Mouse (Mus musculus) regulatory T cell (primary cell): ENCODE measurements around the gene Atl2.

Experiments
- in situ Hi-C: fragments of 300-600 bp; cut with MboI, MseI; formaldehyde crosslinking; loops from one replicate; pipeline ENCODE4 v1.15.1; 2025; ENCODE audit warnings: high pct_unique_total_duplicates

The Atl2 gene

DNA sequence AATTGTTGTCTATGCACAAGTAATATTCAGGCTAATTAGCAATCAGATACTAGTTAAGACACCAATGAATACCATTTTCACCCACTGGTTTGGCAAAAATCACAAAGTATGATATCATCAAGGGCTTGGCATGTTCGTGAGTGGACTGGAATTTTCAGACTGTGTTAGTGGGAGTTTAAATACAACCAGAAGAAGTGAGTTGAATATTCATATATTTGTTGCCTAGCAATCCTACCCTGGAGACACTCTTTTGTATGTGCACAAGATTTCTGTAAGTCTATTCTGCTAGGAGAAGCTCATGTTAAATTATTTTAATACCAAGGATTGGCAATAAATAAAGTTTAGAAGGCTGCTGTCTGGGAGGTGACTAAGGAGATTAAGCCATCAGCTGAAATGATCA, 71.5 kb downstream of the Atl2 start:
- in situ Hi-C loops, result no loop called here

DNA sequence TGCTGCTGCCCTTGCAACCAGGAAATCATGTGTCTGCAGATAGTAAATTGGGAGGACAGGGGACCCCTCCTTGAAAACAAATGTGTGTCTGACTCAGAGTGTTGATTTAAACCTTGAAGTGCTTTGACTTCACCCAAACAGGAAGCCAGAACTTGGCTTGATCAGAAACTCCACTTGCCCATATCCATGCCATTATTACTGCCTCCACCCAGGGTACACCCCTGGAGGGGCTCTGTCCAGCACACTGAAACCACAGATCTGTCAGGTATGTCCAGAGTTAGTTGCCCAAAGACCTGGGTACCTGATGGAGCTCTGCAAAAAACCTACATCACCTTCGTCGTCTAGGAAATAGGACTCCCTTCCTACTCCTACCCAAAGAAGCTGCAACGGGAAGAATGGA, 77.0 kb downstream of the Atl2 start:
- in situ Hi-C loops, result no loop called here

DNA sequence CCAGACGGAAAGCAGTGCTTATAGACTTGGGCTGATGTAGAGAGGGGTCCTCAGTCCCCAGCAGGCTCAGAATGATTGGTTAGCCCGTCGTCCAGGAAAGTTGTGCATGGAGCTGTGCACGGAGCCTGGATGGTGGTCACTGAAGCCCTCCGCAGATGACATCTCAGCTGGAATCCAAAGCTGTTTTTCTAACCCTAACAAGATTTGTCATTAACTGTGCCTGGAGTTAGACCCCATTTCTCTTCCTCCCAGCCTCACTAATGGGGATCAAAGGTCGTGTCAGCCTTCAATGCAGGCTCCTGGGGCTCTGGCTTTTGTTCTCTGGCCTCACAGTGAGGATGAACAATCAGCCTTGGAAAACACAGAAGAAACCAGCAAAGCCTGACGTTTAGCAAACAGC, 77.9 kb downstream of the Atl2 start:
- in situ Hi-C loops, result no loop called here

DNA sequence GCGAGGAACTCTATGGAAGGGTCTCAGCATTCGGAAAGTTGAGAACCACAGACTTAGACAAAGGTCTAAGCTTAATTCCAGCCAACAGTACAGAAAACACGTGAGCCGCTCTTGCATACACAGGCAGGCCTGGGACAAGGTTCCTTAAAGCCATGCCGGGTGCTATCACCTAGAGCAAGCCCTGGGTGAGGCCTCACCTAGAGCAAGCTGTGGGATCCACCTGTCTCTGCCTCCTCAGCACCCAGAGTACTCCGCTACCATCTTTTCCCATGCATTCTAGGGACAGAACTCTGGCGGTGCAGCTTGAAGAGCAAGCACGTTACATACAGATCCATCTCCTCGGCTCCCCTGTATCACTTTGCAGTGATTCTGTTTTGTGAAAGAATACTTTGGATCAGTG, 78.4 kb downstream of the Atl2 start:
- in situ Hi-C loops, result no loop called here

DNA sequence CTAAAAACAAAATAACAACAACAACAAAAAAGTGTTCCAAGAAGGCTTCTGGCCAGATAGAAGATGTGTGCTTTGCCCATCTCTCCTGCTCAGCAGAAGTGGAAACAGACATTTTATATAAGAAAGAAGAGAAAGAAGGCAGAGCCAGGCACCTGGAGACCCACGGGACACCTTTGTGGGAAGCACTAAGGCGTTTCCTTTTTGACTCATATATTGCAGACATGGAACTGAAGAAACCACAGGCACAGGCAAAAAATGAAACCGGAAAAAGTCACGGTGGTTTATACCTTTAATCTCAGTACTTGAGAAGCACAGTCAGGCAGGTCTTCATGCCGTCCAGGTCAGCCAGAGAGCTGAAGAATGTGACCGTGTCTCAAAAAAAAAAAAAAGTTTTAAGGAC, 79.0 kb downstream of the Atl2 start:
- in situ Hi-C loops, result no loop called here

DNA sequence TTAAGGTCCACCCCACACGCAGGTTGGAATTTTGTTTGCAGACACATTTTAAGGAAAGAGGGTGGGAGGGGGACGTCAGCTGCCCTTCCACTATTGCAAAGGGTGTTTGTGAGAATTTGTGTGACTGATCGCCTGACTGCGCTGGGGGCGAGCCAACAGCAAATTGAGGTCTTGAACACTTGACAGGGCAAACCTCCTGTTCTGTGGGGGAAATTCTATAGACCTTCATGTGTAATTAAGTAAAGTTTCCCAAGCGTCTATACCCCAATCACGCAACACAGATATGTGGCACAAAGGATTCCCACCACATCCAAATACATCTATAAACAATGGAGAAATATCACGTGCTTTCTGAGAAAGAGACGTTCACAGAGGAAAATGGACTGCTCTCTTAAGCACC, 85.5 kb downstream of the Atl2 start:
- in situ Hi-C loops, result no loop called here

DNA sequence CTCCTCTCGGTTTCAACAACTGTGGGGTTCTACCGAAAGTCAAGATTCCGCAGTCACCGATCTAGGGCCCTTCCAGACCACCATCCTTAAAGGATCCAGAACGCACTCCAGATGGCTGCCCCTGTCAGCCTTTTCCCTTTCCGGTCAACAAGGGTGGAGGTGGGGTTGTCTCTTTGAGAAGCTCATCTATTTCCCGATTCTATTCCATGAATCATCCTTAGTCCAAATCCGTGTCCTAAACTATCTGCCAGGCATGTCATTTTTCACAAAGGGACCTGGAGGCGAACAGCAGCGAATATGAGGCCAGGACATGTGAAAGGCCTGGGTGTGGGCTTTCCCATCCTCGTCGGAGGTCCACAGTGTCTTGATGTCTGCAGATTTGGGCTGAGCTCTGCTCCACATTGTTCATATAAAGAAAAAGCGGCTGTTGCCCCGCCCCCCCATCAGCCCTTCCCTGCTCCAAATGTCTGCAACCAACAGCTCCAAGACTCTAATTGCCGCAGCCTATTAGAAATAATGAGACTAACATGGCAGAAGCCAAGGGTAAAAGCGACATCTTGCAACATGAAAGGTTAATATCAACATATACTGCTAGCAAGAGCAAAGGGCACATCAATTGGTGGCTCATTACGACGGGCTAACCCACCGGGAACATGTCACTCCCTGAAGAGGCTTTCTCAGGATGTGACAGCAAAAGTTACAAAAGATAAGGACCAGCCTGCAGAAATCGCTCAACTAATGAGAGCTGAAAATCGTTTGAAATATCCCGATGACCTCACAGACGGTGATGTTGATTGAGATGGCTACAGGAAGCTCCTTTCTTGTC, 86.2 kb downstream of the Atl2 start:
- in situ Hi-C loops, result no loop called here

DNA sequence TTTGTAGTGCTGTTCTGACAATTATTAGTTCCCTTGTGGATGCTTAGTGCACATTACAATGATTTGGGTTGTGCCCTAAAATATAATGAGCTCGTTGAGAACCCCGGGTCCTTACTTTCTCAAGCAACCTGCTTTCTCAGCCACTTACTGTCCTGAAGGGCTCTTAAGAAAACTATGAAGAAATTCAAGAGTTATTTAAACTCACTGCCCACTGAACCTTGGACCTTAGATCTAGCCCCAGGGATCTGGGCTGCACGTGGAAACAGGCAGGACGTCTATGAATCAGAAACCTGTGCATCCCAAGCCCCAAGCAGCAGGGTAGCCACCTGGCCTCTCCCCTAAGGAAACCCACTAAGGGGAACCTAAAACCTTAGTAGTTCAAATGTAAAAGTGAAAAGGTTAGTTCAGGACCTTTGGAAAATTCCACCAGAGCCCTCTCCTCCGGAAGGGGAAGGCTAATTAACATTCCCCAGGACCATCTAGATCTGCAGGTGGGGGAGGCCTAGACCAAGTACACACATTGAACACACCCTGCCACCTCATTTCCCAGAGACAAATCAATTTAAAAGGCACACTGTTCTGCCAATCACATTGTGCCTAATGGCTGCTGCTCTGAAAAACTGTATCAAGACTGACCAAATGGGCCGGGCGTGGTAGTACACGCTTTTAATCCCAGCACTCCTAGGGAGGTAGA, 88.5 kb downstream of the Atl2 start:
- in situ Hi-C loops, result no loop called here

DNA sequence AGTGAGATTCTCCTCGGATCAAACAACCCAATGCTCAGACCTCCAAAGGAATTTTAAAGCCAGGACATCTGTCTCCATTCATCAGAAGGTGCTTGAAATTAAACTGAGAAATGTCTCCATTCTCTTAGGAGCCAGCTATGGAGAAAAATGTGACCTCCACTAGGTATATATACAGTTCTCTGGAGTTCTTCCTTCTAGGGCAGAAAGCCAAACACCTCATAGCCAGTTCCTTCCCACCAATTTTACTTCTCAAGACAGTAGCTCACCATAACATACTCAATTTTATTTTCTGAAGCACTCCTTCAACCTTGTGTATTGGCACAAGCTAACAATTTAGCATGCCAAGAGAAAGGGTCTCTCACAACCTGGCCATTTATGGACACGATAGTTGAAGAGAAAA, 91.2 kb downstream of the Atl2 start:
- in situ Hi-C loops, result no loop called here

DNA sequence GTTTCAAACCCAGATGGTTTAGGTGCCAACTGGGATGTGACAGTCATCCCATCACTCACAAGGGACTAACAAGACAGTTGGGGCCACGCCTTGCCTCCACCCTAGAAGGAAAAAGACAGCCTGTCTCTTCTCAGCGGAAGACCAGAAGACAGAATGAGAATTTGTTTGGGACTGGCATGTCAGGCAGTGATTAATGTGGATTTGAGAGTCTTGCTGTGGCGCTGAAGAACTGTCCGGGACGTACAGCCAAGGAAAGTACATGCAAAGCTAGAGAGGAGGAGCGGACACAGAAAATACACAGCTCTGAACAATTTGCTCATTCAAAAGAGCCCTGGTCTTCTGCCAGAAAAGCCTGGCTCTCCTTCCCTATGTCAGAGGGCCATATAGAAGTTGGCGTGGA, 93.9 kb downstream of the Atl2 start:
- in situ Hi-C loops, result no loop called here

DNA sequence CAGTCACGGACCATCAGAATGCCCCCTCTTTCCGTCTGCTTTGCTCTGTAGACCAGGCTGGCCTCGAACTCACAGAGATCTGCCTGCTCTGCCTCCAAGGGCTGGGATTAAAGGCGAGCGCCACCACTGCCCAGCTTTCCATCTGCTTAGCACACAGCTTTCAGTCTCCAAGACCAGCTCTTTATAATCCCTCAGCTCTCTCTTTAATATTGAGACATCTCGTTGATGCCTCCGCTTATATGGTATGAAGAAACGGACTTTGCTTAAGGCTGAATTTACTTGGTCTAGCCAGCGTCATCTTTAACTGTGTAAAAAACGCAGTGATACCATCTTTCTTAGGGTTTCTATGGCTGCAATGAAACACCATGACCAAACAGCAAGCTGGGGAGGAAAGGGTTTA, 97.1 kb downstream of the Atl2 start:
- in situ Hi-C loops, result loop anchor here (5.0 kb wide), 2 partner anchors 52 to 612 kb away; no protein-coding TSS in a partner anchor
